Mouse (Mus musculus) retina, embryonic 14.5 days (tissue): ENCODE measurements at regions not wholly inside any gene's neighbourhood (a gene's known extent, or its start where the extent isn't known, plus 50 kb on each side); places are given as distances from the start of the nearest gene placed in this dataset.

Experiments used
- DNase-seq: peaks from one replicate; pipeline ENCODE4 v3.0.0-alpha.2; 2015; ENCODE audit warnings: low spot score

DNA sequence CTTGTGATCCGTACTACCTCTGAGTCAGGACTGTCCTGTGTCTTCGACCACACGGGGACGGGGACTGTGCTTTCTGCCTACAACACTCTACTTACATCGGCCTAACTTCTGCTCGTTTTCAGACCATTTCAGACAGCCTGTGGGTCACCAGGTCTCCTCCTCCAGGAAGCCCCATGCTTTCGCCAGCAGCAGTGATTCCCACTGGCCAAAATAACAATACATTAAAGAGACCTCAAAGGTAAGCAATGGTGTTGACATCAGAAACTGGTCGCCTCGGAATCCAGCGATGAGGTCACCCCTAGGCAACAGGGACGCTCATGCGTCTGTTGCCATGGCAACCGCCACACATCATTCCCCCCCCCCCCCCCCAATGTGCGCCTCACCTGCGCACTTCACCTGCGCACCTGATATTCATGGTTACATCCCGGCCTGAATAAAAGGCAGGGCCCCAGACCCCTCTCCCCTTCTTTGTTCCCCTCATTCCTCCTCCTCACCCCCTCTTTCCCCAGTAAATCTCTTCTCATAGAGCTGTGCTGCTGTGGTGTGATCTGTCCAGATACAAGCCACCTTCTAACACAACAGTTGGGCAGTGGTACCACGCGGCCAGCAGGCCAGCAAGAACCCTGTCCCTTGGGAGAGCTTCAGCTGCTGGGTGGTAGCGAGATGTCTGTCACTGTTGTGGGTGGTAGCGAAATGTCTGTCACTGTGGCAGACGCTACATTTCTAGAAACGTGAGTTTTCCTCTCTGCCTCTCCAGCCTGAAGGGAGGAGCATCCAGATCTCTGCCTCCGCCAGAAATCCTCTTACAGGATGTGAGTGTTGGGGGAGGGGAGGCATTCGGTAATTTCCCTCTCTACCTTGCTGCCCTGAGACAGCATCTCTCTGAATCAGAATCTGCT lies 145.0 kb downstream of the Setd4 start:
- DNase-seq = peak; percentile 25

DNA sequence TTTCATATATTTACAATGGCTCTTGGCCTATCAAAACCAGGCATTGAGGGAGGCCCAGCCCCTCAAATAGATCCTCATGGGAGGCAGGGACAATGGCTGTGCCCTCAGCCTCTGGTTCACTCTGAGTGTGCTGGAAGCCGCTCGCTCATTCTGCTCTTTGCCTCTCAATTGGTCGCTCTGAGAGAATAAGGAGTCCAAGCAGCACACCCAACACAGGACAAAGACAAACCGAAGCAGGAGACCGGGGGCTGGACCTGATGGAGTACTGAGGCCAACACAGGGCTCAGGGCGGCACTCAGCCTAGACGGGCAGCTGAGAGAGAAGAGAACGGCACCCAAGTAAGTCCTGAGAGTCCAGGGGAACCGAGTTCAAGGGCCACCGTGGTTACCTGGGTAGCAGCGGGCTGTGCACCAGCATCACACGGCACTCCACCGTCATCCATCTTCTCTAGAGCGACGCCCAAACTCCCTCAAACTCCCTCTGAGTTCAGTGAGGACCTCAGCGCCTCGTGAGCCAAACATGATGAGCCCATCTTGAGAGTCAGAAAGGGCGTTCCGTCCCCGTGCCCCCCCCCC lies 145.8 kb downstream of the Setd4 start:
- no peak for DNase-seq

DNA sequence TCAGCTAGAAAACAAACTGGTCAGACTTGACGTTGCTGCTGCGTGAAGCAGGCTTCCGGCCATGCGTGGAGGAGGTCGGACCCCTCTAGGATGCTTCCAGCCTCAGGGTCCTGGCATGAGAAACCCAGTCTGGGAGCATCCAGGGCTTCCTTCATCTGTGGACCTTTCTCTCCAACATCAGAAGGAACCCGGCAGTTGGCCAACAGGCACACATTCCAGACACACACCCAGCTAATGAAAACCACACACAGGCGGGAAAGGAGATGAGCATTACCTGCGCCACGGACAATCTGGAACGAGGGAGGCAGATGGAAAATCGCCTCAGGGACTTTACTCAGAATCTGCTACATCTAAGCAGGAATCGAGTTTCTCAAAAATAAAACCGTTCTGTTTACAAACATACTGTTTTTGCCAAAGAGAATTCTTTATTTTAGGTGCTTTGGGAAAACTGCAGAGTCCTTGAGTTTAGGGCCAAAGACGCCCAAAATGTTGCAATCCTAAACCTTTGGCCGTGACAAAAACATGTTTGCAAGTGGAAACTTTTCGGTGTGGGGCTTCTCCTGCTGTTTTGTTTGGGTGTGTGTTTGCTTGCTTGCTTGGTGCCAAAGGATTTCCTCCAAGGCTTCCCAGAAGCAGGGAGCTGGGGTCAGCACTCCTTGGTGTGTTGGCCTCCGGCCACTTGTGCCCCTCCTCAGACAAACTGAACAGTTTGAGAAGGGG lies 147.0 kb downstream of the Setd4 start:
- DNase-seq = no peak

DNA sequence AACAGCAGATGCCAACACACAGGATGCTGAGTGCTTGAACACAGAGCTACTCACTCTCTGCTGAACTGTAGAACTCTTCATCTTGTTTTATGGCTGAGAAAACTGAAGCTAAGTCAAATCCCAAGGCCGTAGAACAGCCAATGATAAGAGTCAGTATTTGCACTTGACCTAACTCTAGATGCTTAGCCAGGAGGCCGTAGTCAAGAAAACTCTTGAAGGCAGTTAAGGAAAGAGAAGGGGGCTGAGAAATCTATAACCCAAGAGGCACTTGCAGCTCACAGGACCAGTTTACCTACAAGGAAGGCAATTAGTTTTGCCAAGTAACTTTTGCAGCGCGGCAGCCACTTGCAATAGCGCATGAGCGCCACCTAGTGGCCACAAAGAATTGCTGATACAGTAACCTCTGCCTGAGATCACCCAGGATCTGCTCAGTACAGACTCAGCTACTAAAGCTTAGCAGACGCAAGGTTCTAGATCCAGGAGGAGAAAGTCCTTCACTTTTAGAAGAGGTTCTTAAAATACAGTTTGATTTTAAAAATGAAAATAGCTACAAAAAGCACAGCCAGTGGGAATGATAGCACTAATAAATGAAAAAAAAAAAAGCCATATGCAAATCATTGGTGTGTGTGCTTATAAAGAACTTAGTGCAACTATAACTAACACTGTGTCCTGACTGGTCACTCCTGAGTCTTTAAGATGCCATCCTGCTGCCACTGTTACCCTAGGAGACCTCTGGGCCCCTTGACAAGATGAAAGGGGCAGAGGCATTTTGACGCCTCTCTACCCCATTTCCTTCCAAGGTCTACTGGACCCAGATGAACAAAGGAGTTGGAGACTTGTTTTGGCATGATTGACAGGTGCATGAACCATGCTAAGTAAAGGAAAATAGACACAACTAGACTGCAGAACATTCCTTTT lies 149.5 kb downstream of the Setd4 start:
- DNase-seq = peak; percentile 89

DNA sequence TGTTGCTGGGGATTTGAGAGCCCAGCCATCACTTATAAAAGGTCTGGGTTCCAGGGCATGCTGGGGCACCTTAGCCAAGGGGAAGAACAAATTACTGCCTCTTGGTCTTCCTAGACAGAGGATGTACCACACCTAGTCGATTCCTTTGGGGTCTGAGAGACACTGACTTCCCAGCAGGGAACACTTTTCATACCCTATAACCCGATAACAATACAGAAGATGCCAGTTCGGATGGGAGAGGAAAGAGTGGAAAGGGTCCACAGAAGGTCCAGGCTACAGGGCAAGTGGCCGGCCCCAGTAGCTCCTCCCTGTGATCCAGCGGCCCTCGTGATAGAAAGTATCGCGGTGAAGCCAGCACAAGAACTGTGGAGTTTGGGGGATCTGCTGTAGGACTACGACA lies 150.8 kb downstream of the Setd4 start:
- DNase-seq = no peak

DNA sequence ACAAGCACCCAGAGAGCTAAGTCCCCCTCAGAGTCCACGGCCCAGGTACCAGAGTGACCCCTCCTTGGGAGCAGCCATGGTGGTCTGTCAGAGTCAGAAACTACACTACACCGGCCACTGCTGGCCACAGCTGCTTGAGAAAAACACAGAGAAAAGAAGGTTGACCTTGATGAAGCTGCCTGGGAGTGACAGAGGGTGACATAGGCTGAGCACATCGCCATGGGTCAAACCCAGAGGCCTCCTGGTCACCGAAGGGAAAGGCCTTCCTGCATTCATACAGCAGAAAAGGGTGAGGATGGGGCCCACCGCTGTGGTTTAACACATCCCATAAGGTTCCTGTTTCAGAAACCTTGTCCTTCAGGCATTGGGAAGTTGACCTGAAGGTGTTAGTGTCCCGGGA lies 153.0 kb downstream of the Setd4 start:
- DNase-seq = no peak

DNA sequence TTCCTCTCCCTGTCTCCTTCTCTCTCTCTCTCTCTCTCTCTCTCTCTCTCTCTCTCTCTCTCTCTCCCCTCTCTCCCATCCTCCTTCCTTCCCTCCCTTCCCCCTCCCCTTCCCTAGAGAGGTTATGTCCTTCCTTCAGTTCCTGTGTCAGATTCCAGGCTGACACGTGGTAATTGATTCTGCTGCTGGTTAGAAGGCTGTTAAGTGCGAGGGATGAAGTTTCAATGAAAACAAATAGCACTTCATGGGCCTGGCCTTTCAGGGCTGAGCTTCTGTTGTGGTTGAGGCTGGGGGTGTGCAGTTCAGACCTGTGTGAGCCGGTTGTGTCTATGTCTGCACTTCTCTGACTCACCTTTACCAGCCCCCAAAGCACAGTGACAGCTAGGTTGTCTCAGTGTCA lies 153.9 kb downstream of the Setd4 start:
- DNase-seq = no peak

DNA sequence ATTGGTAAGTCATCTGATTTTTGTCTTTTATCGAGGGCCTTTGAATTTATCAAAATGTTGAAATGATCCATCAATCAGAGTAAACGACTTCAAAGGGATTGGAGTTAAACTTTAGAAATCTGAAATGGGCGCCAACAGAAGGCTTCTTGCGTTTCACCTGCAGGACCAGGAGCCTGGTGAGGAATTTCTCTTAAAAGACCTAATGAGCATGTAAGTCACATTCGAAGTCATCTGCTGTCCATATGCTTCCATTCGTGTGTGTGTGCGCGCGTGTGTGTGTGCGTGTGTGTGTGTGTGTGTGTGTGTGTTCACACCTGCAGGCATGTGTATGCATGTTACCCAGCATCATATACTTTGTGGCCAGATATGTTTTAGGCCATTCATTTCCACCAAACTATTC lies 155.7 kb downstream of the Setd4 start:
- DNase-seq = no peak

DNA sequence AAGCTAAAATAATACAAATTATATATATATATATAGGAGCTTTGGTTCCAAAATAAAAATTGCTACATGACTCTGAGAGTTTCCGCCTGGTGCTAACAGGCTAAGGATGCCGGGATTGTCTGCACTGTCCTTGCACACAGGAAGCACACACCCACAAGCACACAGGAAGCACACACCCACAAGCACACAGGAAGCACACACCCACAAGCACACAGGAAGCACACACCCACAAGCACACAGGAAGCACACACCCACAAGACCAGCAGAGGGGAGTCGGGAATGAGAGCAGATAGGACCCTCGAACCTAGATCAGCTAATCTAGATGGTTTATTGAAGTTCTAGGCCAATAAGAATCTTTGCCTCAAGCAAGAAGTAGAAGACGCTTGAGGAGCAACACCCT lies 156.9 kb downstream of the Setd4 start:
- DNase-seq = no peak

DNA sequence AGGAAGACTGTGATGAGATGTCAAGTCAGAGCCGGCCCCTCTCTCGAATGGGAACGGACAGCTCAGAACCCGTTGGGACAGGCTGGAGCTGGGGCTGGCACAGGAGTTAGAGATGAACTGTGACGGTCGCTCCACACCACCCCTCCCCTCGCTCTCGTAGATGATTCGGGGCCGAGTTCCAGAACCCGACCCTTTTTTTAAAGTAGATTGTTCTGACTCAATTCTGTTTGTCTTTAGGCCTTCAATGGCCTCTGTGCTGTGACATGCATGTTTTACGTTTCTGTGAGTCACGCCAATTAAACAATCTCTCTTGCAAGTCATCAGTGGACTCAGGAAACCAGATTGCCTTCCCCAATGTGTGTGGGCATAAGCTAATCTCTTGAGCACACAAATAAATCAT lies 157.7 kb downstream of the Setd4 start:
- no peak for DNase-seq

DNA sequence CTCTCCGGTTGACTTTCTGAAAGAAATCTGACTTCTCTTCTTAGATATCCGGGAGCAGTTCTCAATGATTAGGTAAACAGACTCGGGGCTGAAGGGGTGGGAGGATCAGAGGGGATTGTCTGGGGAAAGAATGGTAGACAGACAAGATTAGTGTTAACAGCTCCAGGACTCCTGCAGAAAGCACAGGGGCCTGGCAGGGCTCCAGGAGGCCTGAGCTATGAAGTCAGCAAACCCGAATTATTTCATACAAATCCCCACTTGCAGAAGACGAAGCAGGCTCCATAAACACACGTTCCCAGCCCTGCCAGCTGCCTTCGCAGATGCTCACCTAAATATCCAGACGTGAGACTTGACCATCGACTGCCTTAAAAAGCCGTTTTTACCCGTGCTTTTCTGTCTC lies 161.0 kb downstream of the Setd4 start:
- no peak for DNase-seq

DNA sequence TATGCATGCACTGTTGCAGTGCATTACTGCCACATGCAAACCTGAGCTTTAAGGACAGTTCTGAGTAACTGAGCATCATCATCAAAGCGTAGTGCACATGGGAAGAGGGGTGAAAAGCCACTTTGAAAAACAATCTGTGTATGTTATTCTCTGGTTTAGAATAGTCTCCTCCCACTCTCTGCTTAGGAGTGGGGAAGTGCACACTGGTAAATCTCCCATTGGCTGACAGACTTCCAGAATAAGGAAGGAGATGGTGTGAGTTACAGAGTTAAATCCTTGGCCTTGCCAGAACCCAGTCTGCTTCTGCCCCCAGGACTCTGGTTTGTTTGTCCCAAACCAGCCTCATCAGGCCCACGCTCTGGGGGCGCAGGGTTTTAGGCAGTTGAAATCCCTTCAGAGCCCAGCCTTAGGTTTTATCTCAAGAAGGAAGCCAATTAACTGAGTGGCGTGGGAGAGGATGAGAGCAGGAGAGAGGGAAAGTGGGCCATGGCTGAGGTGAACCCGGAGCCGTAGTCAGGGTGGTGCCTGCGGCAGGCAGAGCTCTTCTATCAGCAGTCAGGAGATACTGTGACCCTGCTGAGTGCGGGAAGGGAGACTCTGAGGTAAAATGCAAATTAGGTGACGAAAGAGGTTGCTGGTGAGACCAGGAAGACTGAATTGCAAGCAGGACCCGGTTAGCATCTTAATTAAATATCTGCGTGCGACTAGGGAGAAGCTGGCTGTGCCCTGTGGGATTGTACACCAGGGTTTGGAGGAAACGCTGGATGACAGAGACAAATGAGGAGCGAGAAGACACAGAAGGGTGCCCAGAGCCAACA lies 166.0 kb downstream of the Setd4 start:
- DNase-seq = no peak

DNA sequence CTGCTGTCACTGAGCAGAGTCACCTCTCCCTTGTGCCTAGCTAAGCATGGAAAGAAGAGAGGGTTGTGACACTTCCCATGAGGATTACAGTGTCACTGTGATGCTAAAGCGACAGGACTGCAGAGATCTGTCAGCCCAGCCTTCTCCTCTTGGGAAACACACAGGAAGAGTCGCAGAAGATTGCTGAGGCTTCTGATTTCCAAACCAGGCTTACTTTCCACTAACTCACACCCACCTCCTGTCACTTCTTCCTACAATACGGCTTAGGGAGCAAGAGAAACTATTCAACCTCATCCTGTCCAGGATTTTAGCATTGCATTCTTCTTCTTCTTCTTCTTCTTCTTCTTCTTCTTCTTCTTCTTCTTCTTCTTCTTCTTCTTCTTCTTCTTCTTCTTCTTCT lies 167.1 kb downstream of the Setd4 start:
- DNase-seq = no peak

DNA sequence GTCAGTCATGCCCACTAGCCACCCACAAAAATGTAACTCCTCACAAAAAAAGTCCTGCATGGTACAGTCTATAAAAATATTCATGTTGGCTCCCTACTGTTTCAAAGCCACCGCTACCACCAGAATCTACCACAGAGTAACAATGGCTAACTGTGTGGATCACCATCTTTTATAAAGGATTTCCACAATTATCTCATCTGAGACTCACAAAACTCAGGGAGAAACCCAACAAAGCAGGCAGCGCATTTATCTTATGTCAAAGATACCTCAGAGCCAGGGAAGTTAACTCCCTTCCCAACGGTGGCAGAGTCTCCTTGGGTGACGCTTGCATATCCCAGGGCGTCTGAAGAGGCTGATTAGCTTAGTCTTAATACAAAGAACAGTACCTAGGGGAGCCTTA lies 172.5 kb downstream of the Setd4 start:
- DNase-seq = no peak

DNA sequence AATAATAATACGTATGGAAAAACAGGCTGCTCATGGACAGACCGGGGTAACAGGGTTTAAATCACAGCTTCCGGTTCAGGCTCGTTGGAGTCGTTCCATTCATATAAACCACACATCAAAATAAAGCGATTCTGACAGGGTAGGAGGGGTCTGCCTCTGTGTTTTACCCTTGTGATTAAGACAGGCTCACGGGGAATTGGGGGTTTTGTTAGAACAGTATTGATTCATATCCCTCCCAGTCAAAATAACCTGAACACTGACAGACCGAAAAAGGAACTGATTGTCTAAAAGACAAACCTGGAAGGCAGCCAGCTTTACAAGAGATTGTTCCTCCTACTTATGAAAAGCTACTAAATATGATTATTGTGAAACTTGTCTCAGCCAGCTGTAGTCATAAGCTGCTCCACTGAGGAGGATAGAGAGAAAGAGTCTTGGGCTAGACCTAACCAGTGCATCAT lies 174.5 kb downstream of the Setd4 start:
- peak; percentile 66 for DNase-seq

DNA sequence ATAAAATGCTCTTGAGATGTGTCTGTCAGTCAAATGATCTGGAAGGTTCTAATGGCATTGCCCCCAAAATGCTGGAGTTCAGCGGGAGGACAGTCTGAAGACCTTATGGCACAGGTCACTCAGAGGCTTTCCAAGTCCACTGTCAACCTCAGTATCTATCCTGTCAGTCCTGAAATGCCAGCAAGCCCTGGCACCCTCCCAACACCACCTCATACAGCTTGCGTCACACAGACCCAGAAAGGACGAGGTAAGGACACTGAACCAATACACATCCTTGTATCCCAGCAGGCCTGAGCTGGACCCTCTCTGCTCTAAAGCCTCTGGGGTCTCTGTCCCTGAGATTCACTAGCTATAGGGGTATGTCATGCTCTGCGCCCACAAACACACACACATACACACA lies 176.6 kb downstream of the Setd4 start:
- no peak for DNase-seq

DNA sequence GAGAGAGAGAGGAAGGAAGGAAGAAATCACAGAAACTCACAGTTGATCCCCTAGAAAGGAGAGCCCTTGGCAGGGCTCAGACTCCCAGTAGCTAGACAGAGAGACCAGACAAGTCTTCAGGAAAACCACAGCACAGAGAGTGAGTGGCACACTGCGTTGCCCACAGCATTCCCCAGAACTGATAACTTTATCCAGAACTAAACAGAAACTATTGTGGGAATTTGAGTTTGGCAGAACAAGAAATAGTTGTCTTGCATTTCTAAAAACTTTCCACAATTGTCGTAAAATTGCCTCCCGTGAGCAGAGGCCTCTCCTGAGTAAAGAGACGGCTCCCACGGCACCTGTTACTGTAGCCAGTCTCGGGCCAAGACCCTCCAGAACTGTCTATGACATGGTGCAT lies 178.1 kb downstream of the Setd4 start:
- DNase-seq = no peak

DNA sequence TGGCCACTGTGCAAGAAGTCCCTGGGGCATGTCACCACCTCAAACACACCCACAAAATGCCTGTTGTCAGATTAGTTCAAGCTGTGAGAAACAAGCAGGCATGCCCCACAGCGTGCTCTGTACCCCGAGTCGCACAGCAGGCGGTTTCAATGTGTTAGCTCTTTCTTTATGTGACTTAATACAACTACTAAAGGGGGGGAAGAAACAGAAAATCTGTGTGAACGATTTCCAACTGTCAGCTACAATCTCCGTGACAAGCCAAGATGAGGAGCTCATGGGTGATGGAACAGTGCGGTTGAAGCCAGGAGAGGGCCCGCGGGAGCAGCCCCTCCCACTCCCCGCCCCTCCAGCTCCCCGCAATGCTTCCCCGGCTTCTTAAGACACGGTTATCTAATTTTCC lies 180.7 kb downstream of the Setd4 start:
- peak; percentile 37 for DNase-seq

DNA sequence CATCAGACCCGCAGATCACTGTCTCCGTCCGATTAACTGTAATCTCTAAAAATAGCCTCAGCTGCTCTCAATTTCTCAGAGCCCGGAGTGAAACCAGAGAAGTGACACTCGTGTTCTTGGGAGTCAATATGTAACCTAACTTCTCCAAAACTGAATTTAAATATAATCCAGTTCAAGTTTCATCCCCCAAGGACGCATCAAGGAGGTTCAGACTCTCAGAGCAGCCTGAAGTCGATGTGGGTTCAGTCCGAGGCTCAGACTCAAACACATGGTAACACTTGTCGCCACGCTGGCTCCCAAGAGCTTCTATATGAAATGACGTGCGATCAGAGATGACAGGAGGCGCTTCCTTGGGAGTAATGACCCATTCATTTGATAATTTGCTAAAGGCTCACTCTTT lies 181.6 kb downstream of the Setd4 start:
- no peak for DNase-seq

DNA sequence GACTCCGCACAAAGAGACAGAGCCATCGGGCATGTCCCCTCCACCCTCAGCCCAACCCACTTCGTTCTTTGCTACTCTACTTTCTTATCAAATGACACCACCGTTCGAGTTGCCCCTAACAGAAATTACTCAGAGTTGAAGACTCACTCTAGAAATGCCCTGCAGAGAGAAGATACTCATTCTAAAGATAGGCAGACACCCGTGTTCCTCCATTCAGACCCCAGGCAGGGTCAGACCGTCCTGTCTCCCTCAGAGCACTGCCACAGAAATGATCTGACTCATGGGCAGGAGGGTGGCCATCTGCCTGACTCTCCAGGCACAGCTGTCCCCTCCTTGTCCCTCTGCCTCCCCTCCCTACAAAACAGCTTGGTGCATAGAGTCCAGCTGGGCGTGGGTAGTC lies 185.6 kb downstream of the Setd4 start:
- no peak for DNase-seq

DNA sequence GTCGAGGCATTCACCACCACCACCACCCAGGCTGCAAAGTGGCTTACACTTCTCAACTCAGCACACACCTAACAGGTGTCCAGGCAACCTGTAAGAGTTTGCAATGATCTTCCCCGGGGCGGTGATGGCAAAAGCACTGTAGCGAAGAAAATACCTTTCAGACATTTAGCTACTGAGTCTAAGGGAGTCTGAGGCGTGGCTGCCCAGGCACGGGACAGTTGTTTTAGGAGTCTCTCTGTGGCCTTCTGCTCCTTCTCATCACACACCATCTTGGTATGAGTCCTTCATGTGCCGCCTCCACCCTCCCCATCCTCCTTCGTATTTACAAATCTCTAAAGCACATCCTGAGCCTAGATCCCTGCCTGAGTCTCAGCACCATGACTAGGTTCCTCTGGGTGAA lies 186.0 kb downstream of the Setd4 start:
- DNase-seq = no peak
